Mouse (Mus musculus) kidney, embryonic 15.5 days (tissue): ENCODE measurements around the gene Tmem156. TPM values are rescaled to one million over a fixed set of nuclear protein-coding genes. Genes with fewer than 3 reads are reported as not detected.

Experiments used
- ATAC-seq: fragments of 200-750 bp; cut with Nextera tagmentation; replicated peaks from 2 replicates; pipeline ENCODE4 v1.8.0; 2017; ENCODE audit warnings: moderate TSS enrichment; ENCODE audit not compliant: low FRiP score
- H3K27ac ChIP-seq: fragments of 300-500 bp; sonication (generic); 2 replicates; pipeline ENCODE4 v1.5.1; 2015; ENCODE audit warnings: mild to moderate bottlenecking, inconsistent platforms
- H3K27me3 ChIP-seq: fragments of 300-500 bp; sonication (generic); 2 replicates; pipeline ENCODE4 v1.6.1; 2015; ENCODE audit warnings: inconsistent platforms
- H3K36me3 ChIP-seq: fragments of 300-500 bp; sonication (generic); 2 replicates; pipeline ENCODE4 v1.6.1; 2015; ENCODE audit warnings: inconsistent platforms
- H3K4me1 ChIP-seq: fragments of 300-500 bp; sonication (generic); 2 replicates; pipeline ENCODE4 v1.6.1; 2015; ENCODE audit warnings: inconsistent platforms
- H3K4me2 ChIP-seq: fragments of 300-500 bp; sonication (generic); 2 replicates; pipeline ENCODE4 v1.6.1; 2015; ENCODE audit warnings: moderate library complexity, mild to moderate bottlenecking, inconsistent platforms
- H3K4me3 ChIP-seq: fragments of 300-500 bp; sonication (generic); replicated peaks from 2 replicates; pipeline ENCODE4 v1.5.1; 2015; ENCODE audit warnings: mild to moderate bottlenecking, inconsistent platforms
- H3K9ac ChIP-seq: fragments of 300-500 bp; sonication (generic); 2 replicates; pipeline ENCODE4 v1.6.1; 2015; ENCODE audit warnings: mild to moderate bottlenecking, inconsistent platforms
- H3K9me3 ChIP-seq: fragments of 300-500 bp; sonication (generic); replicated peaks from 2 replicates; pipeline ENCODE4 v1.6.1; 2016; ENCODE audit warnings: inconsistent platforms
- WGBS: fragments of 180-500 bp; shearing (Covaris S2); methylation state at CpG from one replicate; pipeline ENCODE4 v1.1.7; 2015; ENCODE audit warnings: mixed read lengths; 5-methylcytosine and 5-hydroxymethylcytosine counted together
- polyA plus RNA-seq: library from polyadenylated mRNA; unstranded; fragments of >200 nt; fragmentation: Nextera tagmentation; extraction: Ambion mirVana; gene quantifications from 2 replicates; pipeline ENCODE4 v1.2.1, GENCODE M21; 2015

The Tmem156 gene
- polyA plus RNA-seq, 1 experiment from 2014 or later = 0.31 TPM

GRCm38 (mm10) chr5:65094902-65095545 is 3.1 kb upstream of the Tmem156 start:
- WGBS = 86% methylated on average over 7 of the region's 7 CpGs
- H3K27ac ChIP-seq = no peak overlapping the region
- H3K9me3 ChIP-seq = no peaks in the 10 kb centered on the region
- no peak overlapping the region for H3K9ac ChIP-seq
- ATAC-seq = no peak
- no peaks in the 10 kb centered on the region for H3K27me3 ChIP-seq
- H3K4me1 ChIP-seq = no peaks in the 10 kb centered on the region
- H3K4me2 ChIP-seq = no peak overlapping the region
- no peaks in the 10 kb centered on the region for H3K36me3 ChIP-seq
- H3K4me3 ChIP-seq = no peak overlapping the region

GRCm38 (mm10) chr5:65093769-65094168 is 1.8 kb upstream of the Tmem156 start:
- H3K27ac ChIP-seq = no peak overlapping the region
- no peak for ATAC-seq

GRCm38 (mm10) chr5:65091184-65091858 is 611 bp downstream of the Tmem156 start:
- Histone ChIP-seq H3K27me3 (no peaks in the 10 kb centered on the region), H3K9me3 (no peaks in the 10 kb centered on the region), H3K36me3 (no peaks in the 10 kb centered on the region), H3K4me2 (no peak overlapping the region), H3K4me1 (no peaks in the 10 kb centered on the region), H3K4me3 (no peak overlapping the region), H3K9ac (no peak overlapping the region), H3K27ac (no peak overlapping the region)
- WGBS = 68% methylated on average over 11 of the region's 11 CpGs
- no peak for ATAC-seq

More at GRCm38 (mm10) chr5:65093769-65094168, 1.8 kb upstream of the Tmem156 start:
- Histone ChIP-seq H3K9me3 (no peaks in the 10 kb centered on the region), H3K36me3 (no peaks in the 10 kb centered on the region), H3K9ac (no peak overlapping the region), H3K4me2 (no peak overlapping the region), H3K4me3 (no peak overlapping the region), H3K4me1 (no peaks in the 10 kb centered on the region), H3K27me3 (no peaks in the 10 kb centered on the region)

GRCm38 (mm10) chr5:65089707-65090106 is 2.2 kb downstream of the Tmem156 start:
- no peaks in the 10 kb centered on the region for H3K9me3 ChIP-seq
- H3K4me1 ChIP-seq = no peaks in the 10 kb centered on the region
- H3K4me2 ChIP-seq = no peak overlapping the region
- no peak for ATAC-seq
- no peak overlapping the region for H3K27ac ChIP-seq
- no peaks in the 10 kb centered on the region for H3K27me3 ChIP-seq
- no peak overlapping the region for H3K9ac ChIP-seq
- 50% methylated on average over 3 of the region's 3 CpGs for WGBS
- H3K4me3 ChIP-seq = no peak overlapping the region
- no peaks in the 10 kb centered on the region for H3K36me3 ChIP-seq

- no peak overlapping the region for H3K9ac ChIP-seq
- H3K27me3 ChIP-seq = no peaks in the 10 kb centered on the region
- ATAC-seq = no peak
- H3K36me3 ChIP-seq = no peaks in the 10 kb centered on the region
- H3K4me3 ChIP-seq = no peak overlapping the region
- H3K4me1 ChIP-seq = no peaks in the 10 kb centered on the region
- no peak overlapping the region for H3K27ac ChIP-seq
- H3K9me3 ChIP-seq = no peaks in the 10 kb centered on the region
- H3K4me2 ChIP-seq = no peak overlapping the region
- WGBS = 81% methylated on average over 6 of the region's 6 CpGs
These were observed 5.4 kb downstream of the Tmem156 start for GRCm38 (mm10) chr5:65086522-65086921.

GRCm38 (mm10) chr5:65081836-65082235 is 10.1 kb downstream of the Tmem156 start:
- H3K36me3 ChIP-seq = no peaks in the 10 kb centered on the region
- no peak overlapping the region for H3K4me3 ChIP-seq
- H3K4me2 ChIP-seq = no peak overlapping the region
- H3K4me1 ChIP-seq = no peaks in the 10 kb centered on the region
- 74% methylated on average over 4 of the region's 4 CpGs for WGBS
- no peak overlapping the region for H3K9ac ChIP-seq
- no peak overlapping the region for H3K27ac ChIP-seq
- H3K9me3 ChIP-seq = no peaks in the 10 kb centered on the region
- no peaks in the 10 kb centered on the region for H3K27me3 ChIP-seq
- no peak for ATAC-seq

GRCm38 (mm10) chr5:65079881-65080280 is 12.1 kb downstream of the Tmem156 start:
- Histone ChIP-seq H3K27me3 (no peaks in the 10 kb centered on the region), H3K36me3 (no peaks in the 10 kb centered on the region), H3K9ac (no peak overlapping the region), H3K9me3 (no peaks in the 10 kb centered on the region), H3K4me3 (peak overlapping the region; percentile 28), H3K27ac (0 out of 2 replicates have a peak overlapping the region, but pooled peaks have one; percentile 24), H3K4me1 (no peaks in the 10 kb centered on the region), H3K4me2 (peak overlapping the region; percentile 35)
- no peak for ATAC-seq
- WGBS = 61% methylated on average over 9 of the region's 9 CpGs

GRCm38 (mm10) chr5:65078081-65078480 is 13.9 kb downstream of the Tmem156 start:
- WGBS = 94% methylated on average over 4 of the region's 4 CpGs
- H3K27ac ChIP-seq = no peak overlapping the region
- H3K9ac ChIP-seq = no peak overlapping the region
- H3K4me2 ChIP-seq = no peak overlapping the region
- H3K9me3 ChIP-seq = no peaks in the 10 kb centered on the region
- ATAC-seq = no peak
- H3K4me3 ChIP-seq = no peak overlapping the region
- no peaks in the 10 kb centered on the region for H3K27me3 ChIP-seq
- no peaks in the 10 kb centered on the region for H3K4me1 ChIP-seq
- H3K36me3 ChIP-seq = no peaks in the 10 kb centered on the region

GRCm38 (mm10) chr5:65076748-65077147 is 15.2 kb downstream of the Tmem156 start:
- Histone ChIP-seq H3K4me1 (no peaks in the 10 kb centered on the region), H3K9ac (no peak overlapping the region), H3K27ac (no peak overlapping the region), H3K36me3 (no peaks in the 10 kb centered on the region), H3K27me3 (no peaks in the 10 kb centered on the region), H3K4me3 (no peak overlapping the region), H3K9me3 (no peaks in the 10 kb centered on the region), H3K4me2 (no peak overlapping the region)
- 17% methylated on average over 3 of the region's 3 CpGs for WGBS
- no peak for ATAC-seq

- Histone ChIP-seq H3K4me3 (no peak overlapping the region), H3K36me3 (no peaks in the 10 kb centered on the region), H3K27ac (no peak overlapping the region), H3K9me3 (no peaks in the 10 kb centered on the region), H3K9ac (no peak overlapping the region), H3K4me1 (no peaks in the 10 kb centered on the region), H3K27me3 (no peaks in the 10 kb centered on the region), H3K4me2 (no peak overlapping the region)
- ATAC-seq = no peak
- WGBS = 80% methylated on average over 2 of the region's 2 CpGs
These were observed 15.8 kb downstream of the Tmem156 start for GRCm38 (mm10) chr5:65076087-65076486.

- H3K4me1 ChIP-seq = no peaks in the 10 kb centered on the region
- no peak overlapping the region for H3K4me2 ChIP-seq
- no peak overlapping the region for H3K27ac ChIP-seq
- no peak overlapping the region for H3K9ac ChIP-seq
- H3K27me3 ChIP-seq = no peaks in the 10 kb centered on the region
- 59% methylated on average over 7 of the region's 7 CpGs for WGBS
- ATAC-seq = no peak
- H3K9me3 ChIP-seq = no peaks in the 10 kb centered on the region
- no peaks in the 10 kb centered on the region for H3K36me3 ChIP-seq
- H3K4me3 ChIP-seq = no peak overlapping the region
These were observed 17.2 kb downstream of the Tmem156 start for GRCm38 (mm10) chr5:65074693-65075092.

GRCm38 (mm10) chr5:65073247-65073646 is 18.7 kb downstream of the Tmem156 start:
- H3K27ac ChIP-seq = no peak overlapping the region
- 77% methylated on average over 4 of the region's 4 CpGs for WGBS
- H3K4me1 ChIP-seq = no peaks in the 10 kb centered on the region
- H3K4me3 ChIP-seq = no peak overlapping the region
- no peak for ATAC-seq
- no peaks in the 10 kb centered on the region for H3K27me3 ChIP-seq
- no peak overlapping the region for H3K9ac ChIP-seq
- no peak overlapping the region for H3K4me2 ChIP-seq
- H3K9me3 ChIP-seq = no peaks in the 10 kb centered on the region
- H3K36me3 ChIP-seq = no peaks in the 10 kb centered on the region
